Mouse (Mus musculus) 3134 (cell line): ENCODE data around the gene Tet1.

Experiments
- DNase-seq: peaks from one replicate; pipeline ENCODE4 v3.0.0-alpha.2; 2011; ENCODE audit warnings: low spot score; ENCODE audit not compliant: insufficient read length; ENCODE audit errors: extremely low read depth

Tet1 gene

GRCm38 (mm10) chr10:62892549-62893232 is 16.1 kb downstream of the Tet1 start:
- DNase-seq = no peak

- DNase-seq = no peak
Measured at GRCm38 (mm10) chr10:62891025-62891424, 17.8 kb downstream of the Tet1 start.

DNA sequence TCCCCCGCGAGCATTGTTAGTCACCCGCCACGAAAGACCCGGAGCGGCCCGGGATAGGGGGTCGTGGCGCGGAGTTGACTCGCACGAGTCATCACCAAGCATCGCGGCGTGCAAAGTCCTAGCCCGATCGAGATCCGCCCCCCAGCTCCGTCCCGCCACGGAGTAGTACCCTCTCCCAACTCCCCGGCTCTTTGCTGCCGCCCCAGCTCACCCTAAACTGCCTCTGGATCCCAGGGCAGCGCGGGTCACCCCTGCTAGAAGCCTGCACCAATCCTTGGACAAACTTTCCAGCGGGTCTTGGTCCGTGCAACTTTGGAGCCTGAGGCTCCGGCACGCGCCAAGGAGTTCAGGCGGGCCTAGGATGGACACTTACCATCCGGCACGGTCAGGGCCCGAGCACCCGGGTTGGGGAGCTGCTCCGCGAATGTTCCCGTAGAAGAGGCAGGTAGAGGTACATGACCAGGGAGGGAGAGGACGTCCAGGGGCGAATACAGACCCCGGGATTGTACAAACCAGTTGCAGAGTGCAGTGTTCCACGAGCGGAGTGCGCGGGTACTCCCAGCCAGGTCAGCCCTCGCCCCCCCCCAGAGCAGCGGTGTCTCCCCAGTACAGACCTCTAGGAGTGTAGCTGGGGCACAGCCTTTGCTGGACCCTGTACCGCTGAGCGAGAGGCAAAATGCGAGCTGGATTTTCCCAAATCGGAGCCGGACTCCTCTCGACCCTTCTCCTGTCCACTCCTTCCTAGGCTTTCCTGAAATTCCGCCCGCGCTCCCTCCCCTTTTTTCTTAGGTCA is 21.8 kb downstream of the Tet1 start:
- DNase-seq = no peak

- no peak for DNase-seq
Measured at GRCm38 (mm10) chr10:62885969-62886798, 22.6 kb downstream of the Tet1 start.

DNA sequence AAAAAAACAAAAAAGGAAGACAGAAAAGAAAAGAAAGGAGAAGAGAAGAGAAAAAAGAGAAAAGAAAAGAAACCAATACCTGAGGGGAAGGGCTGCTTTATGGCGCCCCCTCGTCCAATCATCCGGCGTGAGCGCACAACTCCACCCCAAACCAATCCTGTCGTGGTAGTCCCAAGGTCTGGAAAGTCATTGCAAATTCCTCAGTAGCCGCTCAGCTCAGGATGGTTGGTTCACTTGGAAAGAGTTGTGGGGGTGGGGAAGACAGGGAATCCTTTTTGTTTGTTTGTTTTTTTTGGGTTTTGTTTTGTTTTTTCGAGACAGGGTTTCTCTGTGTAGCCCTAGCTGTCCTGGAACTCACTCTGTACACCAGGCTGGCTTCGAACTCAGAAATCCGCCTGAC is 23.3 kb downstream of the Tet1 start:
- no peak for DNase-seq

DNA sequence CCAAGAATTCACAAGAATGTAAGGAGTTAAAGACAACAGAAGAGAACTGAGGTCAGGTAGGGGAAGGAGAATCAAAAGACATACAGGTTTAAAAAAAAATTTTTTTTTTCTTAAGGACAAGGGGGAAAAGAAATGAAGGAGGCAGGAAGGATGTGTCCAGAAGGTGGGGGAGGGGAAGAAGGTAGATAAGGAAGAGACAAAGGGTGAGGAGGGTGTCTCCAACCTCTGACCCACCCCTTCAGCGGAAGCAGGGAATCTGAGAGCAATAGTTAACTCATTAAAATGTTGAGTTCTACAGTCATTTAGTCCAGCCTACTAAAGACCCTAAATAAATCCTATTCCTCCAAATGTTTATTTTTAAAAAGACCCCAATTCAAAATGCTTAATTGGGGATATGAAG is 24.3 kb downstream of the Tet1 start:
- DNase-seq = no peak

DNA sequence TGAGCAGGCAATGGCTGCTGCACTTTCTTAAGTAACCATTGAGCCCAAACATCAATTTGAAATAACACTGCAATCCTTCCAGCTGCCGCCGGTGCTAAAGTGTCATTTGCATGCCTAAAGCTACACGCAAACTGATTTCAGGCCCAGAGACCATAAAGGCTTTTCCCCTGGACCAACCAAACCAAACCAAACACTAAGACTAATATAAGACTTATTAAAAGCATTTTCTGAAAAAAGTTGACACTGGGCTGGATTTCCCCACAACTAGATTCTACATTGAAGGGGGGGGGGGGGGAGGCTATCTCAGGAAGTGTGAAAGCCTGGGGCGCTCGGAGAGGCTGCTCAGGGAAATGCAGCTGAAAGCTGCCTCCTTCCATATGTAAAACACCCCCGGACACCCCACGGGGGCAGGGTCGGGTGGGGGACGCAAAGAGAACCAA is 24.8 kb downstream of the Tet1 start:
- no peak for DNase-seq

DNA sequence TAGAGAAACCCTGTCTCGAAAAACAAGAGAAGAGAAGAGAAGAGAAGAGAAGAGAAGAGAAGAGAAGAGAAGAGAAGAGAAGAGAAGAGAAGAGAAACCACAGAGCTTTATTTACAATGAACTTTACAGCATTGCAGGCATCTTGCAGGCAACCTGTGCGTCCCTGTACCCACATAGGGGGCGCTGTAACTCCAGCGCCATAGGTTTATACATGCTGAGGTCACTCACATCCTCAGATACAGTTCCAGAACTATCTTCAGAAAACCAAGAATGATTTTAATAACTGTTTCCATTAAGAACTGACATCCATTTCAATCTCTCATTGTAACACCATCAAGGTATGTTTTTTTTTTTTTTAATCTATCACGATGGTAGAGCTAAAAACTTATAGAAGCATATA is 27.6 kb downstream of the Tet1 start:
- no peak for DNase-seq

GRCm38 (mm10) chr10:62878056-62878455 is 30.7 kb downstream of the Tet1 start:
- DNase-seq = no peak

DNA sequence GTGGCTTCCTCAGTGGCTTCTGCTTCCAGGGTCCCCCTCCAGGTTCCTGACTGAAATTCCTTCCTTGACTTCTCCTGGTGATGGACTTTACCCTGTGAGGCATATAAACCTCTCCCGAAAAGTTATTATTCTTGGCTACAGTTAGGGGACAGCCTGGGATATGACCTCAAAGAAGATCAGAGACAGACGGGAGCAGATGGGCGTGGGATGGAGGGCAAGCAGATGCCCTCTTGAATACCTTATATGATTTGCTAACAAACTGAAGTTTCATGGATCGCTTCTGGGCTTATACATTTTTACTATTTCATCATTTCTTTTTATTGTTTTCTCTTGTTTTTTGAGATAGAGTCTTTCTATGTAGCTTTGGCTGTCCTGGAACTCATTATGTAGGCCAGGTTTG is 33.2 kb downstream of the Tet1 start:
- DNase-seq = no peak

DNA sequence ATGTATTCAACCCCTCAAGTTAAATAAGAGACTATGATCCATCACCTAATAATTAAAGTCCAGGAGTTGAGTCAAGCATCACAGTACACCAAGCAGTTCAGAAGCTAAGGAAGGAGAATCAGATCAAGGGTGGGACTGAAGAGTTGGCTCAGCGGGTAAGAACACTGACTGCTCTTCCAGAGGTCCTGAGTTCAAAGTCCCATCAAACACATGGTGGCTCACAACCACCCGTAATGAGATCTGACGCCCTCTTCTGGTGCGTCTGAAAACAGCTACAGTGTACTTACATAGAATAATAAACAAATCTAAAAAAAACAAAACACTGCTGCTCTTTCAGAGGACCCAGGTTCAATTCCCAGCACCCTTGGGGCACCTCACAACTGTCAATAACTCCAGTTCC is 34.0 kb downstream of the Tet1 start:
- no peak for DNase-seq

DNA sequence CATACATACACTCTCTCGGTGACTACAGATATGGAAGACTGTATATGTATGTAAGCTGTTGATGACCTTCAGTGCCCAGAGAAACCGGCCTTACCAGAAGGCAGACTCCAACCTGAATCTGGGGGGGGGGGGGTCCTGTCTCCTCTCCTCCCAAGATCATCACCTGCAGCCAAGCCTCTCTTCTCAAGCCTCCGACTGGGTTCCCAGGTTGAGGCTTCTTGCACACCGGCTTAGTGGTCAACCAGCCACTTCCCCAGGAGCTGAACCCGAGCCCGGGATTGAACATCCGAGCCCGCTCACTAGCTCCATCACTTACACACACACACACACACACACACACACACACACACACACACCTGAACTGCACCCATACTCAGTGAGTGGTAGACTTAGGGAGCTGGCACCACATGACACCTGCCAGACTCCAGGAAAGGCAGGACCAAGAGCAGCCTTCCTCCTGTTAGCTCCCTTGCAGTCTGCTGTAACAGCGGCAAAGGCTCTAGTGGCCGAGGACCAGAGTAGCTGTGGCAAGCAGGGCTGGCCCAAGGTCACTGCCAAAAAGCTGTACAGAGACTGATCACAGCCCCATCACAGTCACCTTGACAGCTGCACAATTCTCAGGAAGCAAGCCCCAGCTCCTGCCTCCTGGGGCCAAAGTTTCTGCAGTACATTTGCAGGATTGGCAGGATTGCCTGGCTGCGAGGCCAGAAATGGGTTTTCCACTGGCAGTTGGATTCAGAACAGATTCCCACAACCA is 42.6 kb downstream of the Tet1 start:
- no peak for DNase-seq

- no peak for DNase-seq
Measured at GRCm38 (mm10) chr10:62865167-62866034, 43.4 kb downstream of the Tet1 start.

- no peak for DNase-seq
Measured at GRCm38 (mm10) chr10:62863563-62863962, 45.2 kb downstream of the Tet1 start.

- no peak for DNase-seq
Measured at GRCm38 (mm10) chr10:62862435-62862834, 46.4 kb downstream of the Tet1 start.

GRCm38 (mm10) chr10:62858967-62859366 is 49.8 kb downstream of the Tet1 start:
- no peak for DNase-seq

GRCm38 (mm10) chr10:62856690-62857290 is 52.0 kb downstream of the Tet1 start:
- no peak for DNase-seq

GRCm38 (mm10) chr10:62854992-62855391 is 53.8 kb downstream of the Tet1 start:
- DNase-seq = no peak

DNA sequence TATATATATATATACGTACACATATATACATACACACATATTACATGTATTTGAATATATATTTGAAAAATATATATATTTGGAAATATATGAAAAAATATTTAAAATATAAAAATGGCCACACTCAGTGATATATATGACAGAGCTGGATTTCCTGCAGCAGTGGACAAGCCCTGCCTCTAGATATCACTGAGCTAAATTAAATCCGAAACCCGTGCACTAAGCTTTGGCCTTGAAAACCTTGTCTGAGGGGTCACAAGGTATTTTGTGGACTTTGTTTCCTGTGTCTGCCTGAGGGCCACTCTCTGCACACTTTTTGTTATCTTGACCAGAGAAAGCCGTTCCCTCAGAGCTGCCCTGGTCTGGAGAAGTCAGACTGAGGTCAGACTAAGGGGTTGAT is 54.2 kb downstream of the Tet1 start:
- no peak for DNase-seq
